Mouse (Mus musculus) bone marrow macrophage, adult 2 months (primary cell): ENCODE measurements at regions not wholly inside any gene's neighbourhood (a gene's known extent, or its start where the extent isn't known, plus 50 kb on each side); places are given as distances from the start of the nearest gene placed in this dataset.

ENCODE experiments used
- H3K27ac ChIP-seq: 2 replicates; pipeline ENCODE4 v1.5.1; 2012; ENCODE audit warnings: low read depth, low read length; ENCODE audit not compliant: insufficient read depth
- H3K4me1 ChIP-seq: 2 replicates; pipeline ENCODE4 v1.6.1; 2012; ENCODE audit warnings: low read length; ENCODE audit not compliant: control insufficient read depth, insufficient read depth
- H3K4me3 ChIP-seq: 2 replicates; pipeline ENCODE4 v1.5.1; 2012; ENCODE audit warnings: mild to moderate bottlenecking, low read length, moderate library complexity; ENCODE audit not compliant: insufficient read depth
- CTCF ChIP-seq: IDR thresholded peaks from 2 replicates; pipeline ENCODE4 v1.5.1; 2012; ENCODE audit warnings: low read depth, mild to moderate bottlenecking, low read length, moderate library complexity
- POLR2A ChIP-seq: IDR thresholded peaks from 2 replicates; pipeline ENCODE4 v1.6.1; 2012; ENCODE audit warnings: mild to moderate bottlenecking, low read depth, low read length, borderline replicate concordance

- Histone ChIP-seq H3K27ac (no peak overlapping the region), H3K4me1 (peaks cover 11% of the 10 kb centered on the region), H3K4me3 (no peak overlapping the region)
- TF ChIP-seq POLR2A (no peak), CTCF (no peak)
Measured at GRCm38 (mm10) chr10:98686370-98686769, 227.8 kb upstream of the Atp2b1 start.

GRCm38 (mm10) chr10:98691816-98692215 lies 222.4 kb upstream of the Atp2b1 start:
- no peak for TF ChIP-seq CTCF
- no peak for TF ChIP-seq POLR2A
- Histone ChIP-seq H3K27ac (no peak overlapping the region), H3K4me1 (no peaks in the 10 kb centered on the region), H3K4me3 (no peak overlapping the region)

GRCm38 (mm10) chr10:98694690-98695370 lies 219.4 kb upstream of the Atp2b1 start:
- Histone ChIP-seq H3K27ac (no peak overlapping the region), H3K4me3 (no peak overlapping the region), H3K4me1 (no peaks in the 10 kb centered on the region)
- TF ChIP-seq CTCF (no peak), POLR2A (no peak)

GRCm38 (mm10) chr10:98695371-98695725 lies 218.9 kb upstream of the Atp2b1 start:
- TF ChIP-seq POLR2A (no peak), CTCF (no peak)
- no peak overlapping the region for H3K27ac ChIP-seq
- no peak overlapping the region for H3K4me3 ChIP-seq
- H3K4me1 ChIP-seq: no peaks in the 10 kb centered on the region

GRCm38 (mm10) chr10:98697866-98698265 lies 216.3 kb upstream of the Atp2b1 start:
- Histone ChIP-seq H3K27ac (no peak overlapping the region), H3K4me3 (no peak overlapping the region), H3K4me1 (no peaks in the 10 kb centered on the region)
- TF ChIP-seq CTCF (no peak), POLR2A (no peak)

- no peak overlapping the region for H3K27ac ChIP-seq
- H3K4me1 ChIP-seq: no peaks in the 10 kb centered on the region
- TF ChIP-seq POLR2A (no peak), CTCF (no peak)
- no peak overlapping the region for H3K4me3 ChIP-seq
Measured at GRCm38 (mm10) chr10:98699579-98699978, 214.6 kb upstream of the Atp2b1 start.

- H3K4me3 ChIP-seq: no peak overlapping the region
- H3K4me1 ChIP-seq: no peaks in the 10 kb centered on the region
- TF ChIP-seq POLR2A: no peak
- TF ChIP-seq CTCF: no peak
- no peak overlapping the region for H3K27ac ChIP-seq
Measured at GRCm38 (mm10) chr10:98700407-98700806, 213.8 kb upstream of the Atp2b1 start.

GRCm38 (mm10) chr10:98701285-98701684 lies 212.9 kb upstream of the Atp2b1 start:
- Histone ChIP-seq H3K4me1 (no peaks in the 10 kb centered on the region), H3K27ac (no peak overlapping the region), H3K4me3 (no peak overlapping the region)
- TF ChIP-seq POLR2A (no peak), CTCF (no peak)

GRCm38 (mm10) chr10:98702470-98703215 lies 211.6 kb upstream of the Atp2b1 start:
- Histone ChIP-seq H3K4me1 (no peaks in the 10 kb centered on the region), H3K4me3 (no peak overlapping the region), H3K27ac (no peak overlapping the region)
- TF ChIP-seq CTCF (no peak), POLR2A (no peak)

GRCm38 (mm10) chr10:98703642-98704293 lies 210.4 kb upstream of the Atp2b1 start:
- Histone ChIP-seq H3K4me3 (no peak overlapping the region), H3K27ac (no peak overlapping the region), H3K4me1 (no peaks in the 10 kb centered on the region)
- TF ChIP-seq POLR2A (no peak), CTCF (no peak)
